Mouse (Mus musculus): ENCODE data around the gene Cacna1a. TPM values are rescaled to one million over a fixed set of nuclear protein-coding genes. Genes with fewer than 3 reads are reported as not detected.
A peak's percentile ranks its signal among the peaks of the same experiment; 100 is the strongest.
"Not testable (repeated sequence)": the region's sequence is repeated elsewhere in the genome, so short reads cannot be mapped to it uniquely, and the experiment has no call there.

The Cacna1a gene
- polyA plus RNA-seq, 1 experiment from 2014 or later: 15.0 TPM

- no peak for ATAC-seq (ENCODE audit: low FRiP score, low read depth)
- H3K4me2 ChIP-seq (replicated peaks): no peak overlapping the region
- H3K9me3 ChIP-seq: no peaks in the 10 kb centered on the region
- H3K27ac ChIP-seq (replicated peaks): no peak overlapping the region
- no peaks in the 10 kb centered on the region for H3K27me3 ChIP-seq
- no peak overlapping the region for H3K4me3 ChIP-seq
- H3K9ac ChIP-seq (replicated peaks): no peak overlapping the region
- WGBS: 86% methylated on average over 6 of the region's 6 CpGs
- peaks cover 10% of the 10 kb centered on the region for H3K4me1 ChIP-seq
- H3K36me3 ChIP-seq: peaks cover 48% of the 10 kb centered on the region
Observed at GRCm38 (mm10) chr8:84668731-84669485, 280.7 kb downstream of the Cacna1a start.

- not testable (repeated sequence) for H3K4me2 ChIP-seq (replicated peaks); H3K27me3 ChIP-seq; H3K4me3 ChIP-seq; H3K9ac ChIP-seq (replicated peaks); H3K27ac ChIP-seq (replicated peaks); ATAC-seq (ENCODE audit: low FRiP score, low read depth); H3K4me1 ChIP-seq; H3K9me3 ChIP-seq
- 92% methylated on average over 5 of the region's 5 CpGs for WGBS
- H3K36me3 ChIP-seq: peaks cover 62% of the 10 kb centered on the region
Observed at GRCm38 (mm10) chr8:84670295-84671006, 282.2 kb downstream of the Cacna1a start.

- H3K27me3 ChIP-seq: no peaks in the 10 kb centered on the region
- no peak overlapping the region for H3K4me3 ChIP-seq
- no peak overlapping the region for H3K4me2 ChIP-seq (replicated peaks)
- no peak for ATAC-seq (ENCODE audit: low FRiP score, low read depth)
- H3K9ac ChIP-seq (replicated peaks): no peak overlapping the region
- H3K27ac ChIP-seq (replicated peaks): no peak overlapping the region
- 94% methylated on average over 5 of the region's 5 CpGs for whole genome bisulfite sequencing
- no peaks in the 10 kb centered on the region for H3K4me1 ChIP-seq
- peaks cover 48% of the 10 kb centered on the region for H3K36me3 ChIP-seq
- no peaks in the 10 kb centered on the region for H3K9me3 ChIP-seq
Observed at GRCm38 (mm10) chr8:84677305-84677704, 289.1 kb downstream of the Cacna1a start.

GRCm38 (mm10) chr8:84681476-84681875 is 293.2 kb downstream of the Cacna1a start:
- H3K36me3 ChIP-seq: peaks cover 15% of the 10 kb centered on the region
- no peaks in the 10 kb centered on the region for H3K27me3 ChIP-seq
- H3K27ac ChIP-seq (replicated peaks): no peak overlapping the region
- no peak overlapping the region for H3K4me2 ChIP-seq (replicated peaks)
- ATAC-seq (ENCODE audit: low FRiP score, low read depth): no peak
- H3K4me1 ChIP-seq: peaks cover 19% of the 10 kb centered on the region
- 86% methylated on average over 2 of the region's 2 CpGs for WGBS
- no peak overlapping the region for H3K9ac ChIP-seq (replicated peaks)
- no peak overlapping the region for H3K4me3 ChIP-seq
- H3K9me3 ChIP-seq: no peaks in the 10 kb centered on the region

- Histone ChIP-seq H3K27ac (replicated peaks) (no peak overlapping the region), H3K27me3 (no peaks in the 10 kb centered on the region), H3K4me2 (replicated peaks) (no peak overlapping the region), H3K4me3 (no peak overlapping the region), H3K4me1 (peaks cover 23% of the 10 kb centered on the region), H3K9ac (replicated peaks) (no peak overlapping the region), H3K9me3 (no peaks in the 10 kb centered on the region), H3K36me3 (peaks cover 10% of the 10 kb centered on the region; the same call in 1 of the 2 replicates)
- ATAC-seq (ENCODE audit: low FRiP score, low read depth): no peak
- 91% methylated on average over 2 of the region's 2 CpGs for whole genome bisulfite sequencing
Observed at GRCm38 (mm10) chr8:84682257-84682656, 294.0 kb downstream of the Cacna1a start.

- H3K27ac ChIP-seq (replicated peaks): no peak overlapping the region
- no peaks in the 10 kb centered on the region for H3K9me3 ChIP-seq
- H3K4me3 ChIP-seq: no peak overlapping the region
- H3K36me3 ChIP-seq: peaks cover 10% of the 10 kb centered on the region; the same call in 1 of the 2 replicates
- ATAC-seq (ENCODE audit: low FRiP score, low read depth): no peak
- H3K27me3 ChIP-seq: no peaks in the 10 kb centered on the region
- WGBS: 47% methylated on average over 3 of the region's 3 CpGs
- no peak overlapping the region for H3K4me2 ChIP-seq (replicated peaks)
- peaks cover 37% of the 10 kb centered on the region for H3K4me1 ChIP-seq
- no peak overlapping the region for H3K9ac ChIP-seq (replicated peaks)
Observed at GRCm38 (mm10) chr8:84684537-84684936, 296.3 kb downstream of the Cacna1a start.

GRCm38 (mm10) chr8:84686191-84687002 is 298.2 kb downstream of the Cacna1a start, which contains the start of gene Trmt1:
Gene Trmt1, plus strand, starts transcription at chr8:84686307.
- peak within 1 kb of the TSS; percentile 100 for H3K9ac ChIP-seq (replicated peaks)
- peaks cover 46% of the 10 kb centered on the region for H3K4me1 ChIP-seq
- ATAC-seq (ENCODE audit: low FRiP score, low read depth): peak; percentile 16; the same call in 1 of the 2 replicates
- peak within 1 kb of the TSS; percentile 88 for H3K4me2 ChIP-seq (replicated peaks)
- H3K4me3 ChIP-seq: peak within 1 kb of the TSS; percentile 94
- WGBS: 7% methylated on average over 20 of the region's 20 CpGs
- H3K27me3 ChIP-seq: no peaks in the 10 kb centered on the region
- H3K27ac ChIP-seq (replicated peaks): peak within 1 kb of the TSS; percentile 93
- H3K9me3 ChIP-seq: no peaks in the 10 kb centered on the region
- H3K36me3 ChIP-seq: peaks cover 15% of the 10 kb centered on the region; the same call in 1 of the 2 replicates

- peak overlapping the region; percentile 88 for H3K4me2 ChIP-seq (replicated peaks)
- peak overlapping the region; percentile 94 for H3K4me3 ChIP-seq
- 1% methylated on average over 53 of the region's 62 CpGs for WGBS
- H3K36me3 ChIP-seq: peaks cover 18% of the 10 kb centered on the region
- no peaks in the 10 kb centered on the region for H3K9me3 ChIP-seq
- peak overlapping the region; percentile 93 for H3K27ac ChIP-seq (replicated peaks)
- peaks cover 46% of the 10 kb centered on the region for H3K4me1 ChIP-seq
- H3K9ac ChIP-seq (replicated peaks): peak overlapping the region; percentile 100
- peak; percentile 52 for ATAC-seq (ENCODE audit: low FRiP score, low read depth)
- no peaks in the 10 kb centered on the region for H3K27me3 ChIP-seq
Observed at GRCm38 (mm10) chr8:84687003-84687704, 298.9 kb downstream of the Cacna1a start.

GRCm38 (mm10) chr8:84687705-84688100 is 299.5 kb downstream of the Cacna1a start, which contains the start of gene Nacc1:
Gene Nacc1, minus strand, starts transcription at chr8:84687862.
- under 1% methylated on average over 27 of the region's 37 CpGs for whole genome bisulfite sequencing
- ATAC-seq (ENCODE audit: low FRiP score, low read depth): peak; percentile 75
- peak within 1 kb of the TSS; percentile 93 for H3K27ac ChIP-seq (replicated peaks)
- H3K4me3 ChIP-seq: peak within 1 kb of the TSS; percentile 94
- peaks cover 46% of the 10 kb centered on the region for H3K4me1 ChIP-seq
- H3K4me2 ChIP-seq (replicated peaks): peak within 1 kb of the TSS; percentile 88
- no peaks in the 10 kb centered on the region for H3K27me3 ChIP-seq
- H3K9ac ChIP-seq (replicated peaks): peak within 1 kb of the TSS; percentile 100
- H3K36me3 ChIP-seq: peaks cover 18% of the 10 kb centered on the region
- no peaks in the 10 kb centered on the region for H3K9me3 ChIP-seq

GRCm38 (mm10) chr8:84689091-84689915 is 301.1 kb downstream of the Cacna1a start:
- WGBS: under 1% methylated on average over 47 of the region's 47 CpGs
- Histone ChIP-seq H3K27ac (replicated peaks) (no peak overlapping the region), H3K4me1 (peaks cover 46% of the 10 kb centered on the region), H3K9ac (replicated peaks) (peak overlapping the region; percentile 63), H3K36me3 (peaks cover 26% of the 10 kb centered on the region), H3K9me3 (no peaks in the 10 kb centered on the region), H3K4me3 (peak overlapping the region; percentile 71), H3K27me3 (no peaks in the 10 kb centered on the region), H3K4me2 (replicated peaks) (peak overlapping the region; percentile 74)
- ATAC-seq (ENCODE audit: low FRiP score, low read depth): peak; percentile 87
